ENCODE assay signal across 8 mouse cellular contexts in genomic region chr11:58954170-58954419, GRCm38 (mm10). TPM values are rescaled to one million over a fixed set of nuclear protein-coding genes. Genes with fewer than 3 reads are reported as not detected.
DNase-seq lines count a peak whose midpoint lies in the region; ATAC-seq and TF ChIP-seq lines count a peak whose summit lies in the region.
"Not testable (repeated sequence)": the region's sequence is repeated elsewhere in the genome, so short reads cannot be mapped to it uniquely, and the experiment has no call there.

No protein-coding gene starts in this region.

- WGBS in embryonic facial prominence, embryonic 13.5 days = under 1% methylated on average over 17 of the region's 17 CpGs
- WGBS in heart, adult 2 months = under 1% methylated on average over 17 of the region's 17 CpGs
- under 1% methylated on average over 17 of the region's 17 CpGs for WGBS in hindbrain, embryonic 14.5 days
- WGBS in liver, embryonic 16.5 days (ENCODE audit: insufficient replicate concordance) = under 1% methylated on average over 17 of the region's 17 CpGs
- WGBS in midbrain, embryonic 15.5 days = under 1% methylated on average over 17 of the region's 17 CpGs
- under 1% methylated on average over 17 of the region's 17 CpGs for WGBS in spleen, adult 2 months

- not testable (repeated sequence) for H3K9me3 ChIP-seq in ES-E14 (ENCODE audit: control insufficient read depth, insufficient read depth, low read depth, low read length); embryonic facial prominence, embryonic 13.5 days; hindbrain, embryonic 14.5 days (ENCODE audit: control insufficient read depth, low read length); liver, embryonic 16.5 days (replicated peaks; ENCODE audit: control insufficient read depth, low read length); midbrain, embryonic 15.5 days

- H3K27me3 ChIP-seq in embryonic facial prominence, embryonic 13.5 days = peaks cover 24% of the 10 kb centered on the region
- not testable (repeated sequence) for H3K27me3 ChIP-seq in heart, adult 2 months (ENCODE audit: control insufficient read depth, insufficient read depth, low read length); hindbrain, embryonic 14.5 days (ENCODE audit: control insufficient read depth, insufficient read depth, low read length); midbrain, embryonic 15.5 days (replicated peaks); spleen, adult 2 months (ENCODE audit: control insufficient read depth, insufficient read depth, low read length)
- H3K27me3 ChIP-seq in liver, embryonic 16.5 days (ENCODE audit: control insufficient read depth, insufficient read depth, low read depth, low read length) = peaks cover 26% of the 10 kb centered on the region

- not testable (repeated sequence) for H3K36me3 ChIP-seq in ES-E14 (ENCODE audit: control insufficient read depth, insufficient read depth, low read length, poor library complexity, severe bottlenecking); embryonic facial prominence, embryonic 13.5 days; heart, adult 2 months (ENCODE audit: control insufficient read depth, insufficient read depth, low read length); hindbrain, embryonic 14.5 days (replicated peaks; ENCODE audit: control insufficient read depth, insufficient read depth); midbrain, embryonic 15.5 days (replicated peaks); spleen, adult 2 months (ENCODE audit: control insufficient read depth, insufficient read depth, low read length)
- H3K36me3 ChIP-seq in liver, embryonic 16.5 days (ENCODE audit: control insufficient read depth, insufficient read depth) = peaks cover 12% of the 10 kb centered on the region

- H3K4me1 ChIP-seq in ES-E14 (ENCODE audit: control insufficient read depth in 2 of 2, insufficient read depth in 2 of 2, low read length in 2 of 2, poor library complexity in 1 of 2); heart, adult 2 months (ENCODE audit: control insufficient read depth, insufficient read depth, low read length); spleen, adult 2 months (ENCODE audit: control insufficient read depth, insufficient read depth, insufficient read length): not testable (repeated sequence)
- H3K4me1 ChIP-seq in embryonic facial prominence, embryonic 13.5 days = peaks cover 41% of the 10 kb centered on the region
- peaks cover 53% of the 10 kb centered on the region for H3K4me1 ChIP-seq in hindbrain, embryonic 14.5 days (replicated peaks; ENCODE audit: control insufficient read depth, insufficient read depth, low read length)
- H3K4me1 ChIP-seq in liver, embryonic 16.5 days (ENCODE audit: control insufficient read depth, low read depth, low read length) = peaks cover 37% of the 10 kb centered on the region
- peaks cover 53% of the 10 kb centered on the region for H3K4me1 ChIP-seq in midbrain, embryonic 15.5 days

- peak overlapping the region; percentile 64 for H3K9ac ChIP-seq in ES-E14 (ENCODE audit: insufficient read depth, low read depth, low read length, poor library complexity, severe bottlenecking)
- peak overlapping the region; percentile 78 for H3K9ac ChIP-seq in embryonic facial prominence, embryonic 13.5 days
- H3K9ac ChIP-seq in heart, adult 2 months (ENCODE audit: low read depth, low read length) = peak overlapping the region; percentile 74
- H3K9ac ChIP-seq in hindbrain, embryonic 14.5 days = peak overlapping the region; percentile 97
- H3K9ac ChIP-seq in liver, embryonic 16.5 days (ENCODE audit: low read depth, low read length) = peak overlapping the region; percentile 90
- peak overlapping the region; percentile 62 for H3K9ac ChIP-seq in midbrain, embryonic 15.5 days

- peak overlapping the region; percentile 94 for H3K4me2 ChIP-seq in embryonic facial prominence, embryonic 13.5 days
- peak overlapping the region; percentile 95 for H3K4me2 ChIP-seq in hindbrain, embryonic 14.5 days (replicated peaks)
- H3K4me2 ChIP-seq in liver, embryonic 16.5 days (ENCODE audit: low read depth, low read length) = peak overlapping the region; percentile 97
- peak overlapping the region; percentile 58 for H3K4me2 ChIP-seq in midbrain, embryonic 15.5 days

- H3K27ac ChIP-seq in ES-E14 (ENCODE audit: insufficient read depth, low read depth, low read length, poor library complexity, severe bottlenecking) = not testable (repeated sequence)
- peak overlapping the region; percentile 98 for H3K27ac ChIP-seq in embryonic facial prominence, embryonic 13.5 days
- peak overlapping the region; percentile 99 for H3K27ac ChIP-seq in heart, adult 2 months
- peak overlapping the region; percentile 100 for H3K27ac ChIP-seq in hindbrain, embryonic 14.5 days
- H3K27ac ChIP-seq in layer of hippocampus, adult 2 months = peak overlapping the region; percentile 98
- peak overlapping the region; percentile 100 for H3K27ac ChIP-seq in liver, embryonic 16.5 days (ENCODE audit: low read length)
- H3K27ac ChIP-seq in midbrain, embryonic 15.5 days = peak overlapping the region; percentile 99
- H3K27ac ChIP-seq in spleen, adult 2 months (ENCODE audit: insufficient read depth, low read length) = peak overlapping the region; percentile 88

- H3K79me2 ChIP-seq in heart, adult 2 months (replicated peaks; ENCODE audit: control insufficient read depth, insufficient read depth, low read length) = not testable (repeated sequence)

- H3K4me3 ChIP-seq in ES-E14 (ENCODE audit: insufficient read depth in 1 of 2, low read depth in 1 of 2, low read length in 2 of 2, poor library complexity in 1 of 2, severe bottlenecking in 1 of 2) = peak overlapping the region; percentile 60 to 65
- peak overlapping the region; percentile 84 for H3K4me3 ChIP-seq in embryonic facial prominence, embryonic 13.5 days
- peak overlapping the region; percentile 89 for H3K4me3 ChIP-seq in heart, adult 2 months
- peak overlapping the region; percentile 77 for H3K4me3 ChIP-seq in hindbrain, embryonic 14.5 days (replicated peaks; ENCODE audit: low read length)
- peak overlapping the region; percentile 87 for H3K4me3 ChIP-seq in layer of hippocampus, adult 2 months
- peak overlapping the region; percentile 90 for H3K4me3 ChIP-seq in liver, embryonic 16.5 days (ENCODE audit: low read depth, low read length)
- peak overlapping the region; percentile 97 for H3K4me3 ChIP-seq in midbrain, embryonic 15.5 days
- H3K4me3 ChIP-seq in spleen, adult 2 months (ENCODE audit: extremely low read depth, insufficient read depth, insufficient read length) = peak overlapping the region; percentile 59

- in situ Hi-C loops in ES-E14 (cut with MboI; ENCODE audit: low sequenced_read_pairs in 2 of 2, unreplicated experiment in 2 of 2) = not testable (repeated sequence)

- not testable (repeated sequence) for TF ChIP-seq EP300 in heart, adult 2 months (IDR thresholded peaks at IDR 0.05; ENCODE audit: insufficient read depth, low read depth, low read length)

- not testable (repeated sequence) for DNase-seq in ES-E14 (ENCODE audit: low read depth, low spot score); hindbrain, embryonic 14.5 days (ENCODE audit: low spot score); layer of hippocampus, adult 2 months (ENCODE audit: low spot score in 2 of 2); spleen, adult 2 months (ENCODE audit: low read depth in 1 of 2, low spot score in 2 of 2)
- peak in 1 of 2 experiments; percentile 76 for DNase-seq in heart, adult 2 months

- not testable (repeated sequence) for ATAC-seq in embryonic facial prominence, embryonic 13.5 days (ENCODE audit: insufficient number of reproducible peaks, insufficient read depth, low FRiP score, low TSS enrichment, low read depth); hindbrain, embryonic 14.5 days (ENCODE audit: low FRiP score); liver, embryonic 16.5 days (ENCODE audit: low read depth)
- ATAC-seq in midbrain, embryonic 15.5 days (replicated peaks) = peak; percentile 37

- intact Hi-C loops in heart, adult 2 months (cut with DNase I) = loop anchor here (2.0 kb wide), 1 partner anchor 25 kb away; no protein-coding TSS in a partner anchor

- not testable (repeated sequence) for TF ChIP-seq POLR2A in heart, adult 2 months (IDR thresholded peaks at IDR 0.05; ENCODE audit: insufficient read depth, low read depth, low read length); spleen, adult 2 months (IDR thresholded peaks at IDR 0.05; ENCODE audit: low read depth, low read length)

- not testable (repeated sequence) for TF ChIP-seq CTCF in heart, adult 2 months (IDR thresholded peaks at IDR 0.05); layer of hippocampus, adult 2 months (conservative IDR thresholded peaks at IDR 0.05); spleen, adult 2 months (IDR thresholded peaks at IDR 0.05; ENCODE audit: extremely low read depth, insufficient read depth, insufficient read length, insufficient replicate concordance)

RNA-seq across cellular contexts. Expression of gene Hist3h2a, which starts 0.4 kb away (rescaled TPM):
- total RNA-seq in ES-E14 (2012; rRNA removed) = 161 and 194 TPM in 2 replicates
- polyA plus RNA-seq in embryonic facial prominence, embryonic 13.5 days (2015; fragmentation: Nextera tagmentation; extraction: Ambion mirVana) = 34.0 and 34.3 TPM in 2 replicates
- total RNA-seq in heart, adult 2 months (2021) = 10 to 100 TPM; 13.6 to 14.0 TPM
- polyA plus RNA-seq in heart, adult 2 months (2012; rRNA removed) = 12.6 and 15.4 TPM in 2 replicates
- polyA plus RNA-seq in hindbrain, embryonic 14.5 days (2014; fragmentation: Nextera tagmentation; extraction: Ambion mirVana) = 86.9 and 94.9 TPM in 2 replicates
- 10 to 100 TPM; 66.0 to 69.3 TPM for total RNA-seq in layer of hippocampus, adult 2 months (2021)
- 21.2 and 24.4 TPM in 2 replicates for polyA plus RNA-seq in liver, embryonic 16.5 days (2015; fragmentation: Nextera tagmentation; extraction: Ambion mirVana)
- polyA plus RNA-seq in midbrain, embryonic 15.5 days (2015; fragmentation: Nextera tagmentation; extraction: Ambion mirVana) = 119 and 121 TPM in 2 replicates
- polyA plus RNA-seq in spleen, adult 2 months (2012; rRNA removed) = 14.8 and 20.0 TPM in 2 replicates

RNA-seq across cellular contexts. Expression of gene Trim17, which starts 0.4 kb away (rescaled TPM):
- 0.40 and 0.74 TPM in 2 replicates for total RNA-seq in ES-E14 (2012; rRNA removed)
- 0.25 and 0.55 TPM in 2 replicates for polyA plus RNA-seq in embryonic facial prominence, embryonic 13.5 days (2015; fragmentation: Nextera tagmentation; extraction: Ambion mirVana)
- total RNA-seq in heart, adult 2 months (2021) = under 1 TPM in 1 of 2 experiments, not detected in 1; 0.07 TPM
- 0.20 and 0.37 TPM in 2 replicates for polyA plus RNA-seq in heart, adult 2 months (2012; rRNA removed)
- 0.76 and 1.1 TPM in 2 replicates for polyA plus RNA-seq in hindbrain, embryonic 14.5 days (2014; fragmentation: Nextera tagmentation; extraction: Ambion mirVana)
- 1 to 10 TPM; 5.3 to 6.5 TPM for total RNA-seq in layer of hippocampus, adult 2 months (2021)
- polyA plus RNA-seq in liver, embryonic 16.5 days (2015; fragmentation: Nextera tagmentation; extraction: Ambion mirVana) = 0.15 and 0.19 TPM in 2 replicates
- polyA plus RNA-seq in midbrain, embryonic 15.5 days (2015; fragmentation: Nextera tagmentation; extraction: Ambion mirVana) = 1.5 and 2.0 TPM in 2 replicates
- polyA plus RNA-seq in spleen, adult 2 months (2012; rRNA removed) = 0.06 and 0.23 TPM in 2 replicates

RNA-seq across cellular contexts. Expression of gene Hist3h2ba, which starts 5.4 kb away (rescaled TPM):
- 109 and 141 TPM in 2 replicates for total RNA-seq in ES-E14 (2012; rRNA removed)
- 45.4 and 46.9 TPM in 2 replicates for polyA plus RNA-seq in embryonic facial prominence, embryonic 13.5 days (2015; fragmentation: Nextera tagmentation; extraction: Ambion mirVana)
- 1 to 10 TPM in 1 of 2 experiments, under 1 TPM in 1; 0.81 to 1.1 TPM for total RNA-seq in heart, adult 2 months (2021)
- polyA plus RNA-seq in heart, adult 2 months (2012; rRNA removed) = 0.67 and 1.5 TPM in 2 replicates
- polyA plus RNA-seq in hindbrain, embryonic 14.5 days (2014; fragmentation: Nextera tagmentation; extraction: Ambion mirVana) = 109 and 138 TPM in 2 replicates
- 100 to 1,000 TPM in 1 of 2 experiments, 10 to 100 TPM in 1; 91.3 to 103 TPM for total RNA-seq in layer of hippocampus, adult 2 months (2021)
- polyA plus RNA-seq in liver, embryonic 16.5 days (2015; fragmentation: Nextera tagmentation; extraction: Ambion mirVana) = 17.9 and 22.4 TPM in 2 replicates
- 311 and 338 TPM in 2 replicates for polyA plus RNA-seq in midbrain, embryonic 15.5 days (2015; fragmentation: Nextera tagmentation; extraction: Ambion mirVana)
- 13.2 and 21.2 TPM in 2 replicates for polyA plus RNA-seq in spleen, adult 2 months (2012; rRNA removed)

RNA-seq across cellular contexts. Expression of gene Rnf187, which starts 15.4 kb away (rescaled TPM):
- total RNA-seq in ES-E14 (2012; rRNA removed) = 104 and 115 TPM in 2 replicates
- polyA plus RNA-seq in embryonic facial prominence, embryonic 13.5 days (2015; fragmentation: Nextera tagmentation; extraction: Ambion mirVana) = 254 and 255 TPM in 2 replicates
- 100 to 1,000 TPM; 164 to 177 TPM for total RNA-seq in heart, adult 2 months (2021)
- 182 and 190 TPM in 2 replicates for polyA plus RNA-seq in heart, adult 2 months (2012; rRNA removed)
- polyA plus RNA-seq in hindbrain, embryonic 14.5 days (2014; fragmentation: Nextera tagmentation; extraction: Ambion mirVana) = 682 and 743 TPM in 2 replicates
- 100 to 1,000 TPM; 462 to 508 TPM for total RNA-seq in layer of hippocampus, adult 2 months (2021)
- polyA plus RNA-seq in liver, embryonic 16.5 days (2015; fragmentation: Nextera tagmentation; extraction: Ambion mirVana) = 74.5 and 81.7 TPM in 2 replicates
- polyA plus RNA-seq in midbrain, embryonic 15.5 days (2015; fragmentation: Nextera tagmentation; extraction: Ambion mirVana) = 626 and 662 TPM in 2 replicates
- 157 and 230 TPM in 2 replicates for polyA plus RNA-seq in spleen, adult 2 months (2012; rRNA removed)

RNA-seq across cellular contexts. Expression of gene Trim11, which starts 23.8 kb away (rescaled TPM):
- 29.6 and 47.4 TPM in 2 replicates for total RNA-seq in ES-E14 (2012; rRNA removed)
- 21.7 and 23.5 TPM in 2 replicates for polyA plus RNA-seq in embryonic facial prominence, embryonic 13.5 days (2015; fragmentation: Nextera tagmentation; extraction: Ambion mirVana)
- total RNA-seq in heart, adult 2 months (2021) = 10 to 100 TPM; 11.9 to 14.0 TPM
- 14.3 and 19.4 TPM in 2 replicates for polyA plus RNA-seq in heart, adult 2 months (2012; rRNA removed)
- polyA plus RNA-seq in hindbrain, embryonic 14.5 days (2014; fragmentation: Nextera tagmentation; extraction: Ambion mirVana) = 18.9 and 22.1 TPM in 2 replicates
- total RNA-seq in layer of hippocampus, adult 2 months (2021) = 10 to 100 TPM; 32.5 to 35.5 TPM
- 8.2 and 8.7 TPM in 2 replicates for polyA plus RNA-seq in liver, embryonic 16.5 days (2015; fragmentation: Nextera tagmentation; extraction: Ambion mirVana)
- polyA plus RNA-seq in midbrain, embryonic 15.5 days (2015; fragmentation: Nextera tagmentation; extraction: Ambion mirVana) = 22.1 and 24.1 TPM in 2 replicates
- 55.6 and 62.0 TPM in 2 replicates for polyA plus RNA-seq in spleen, adult 2 months (2012; rRNA removed)
